Mouse (Mus musculus) liver, embryonic 12.5 days (tissue): ENCODE measurements around the gene Dot1l. TPM values are rescaled to one million over a fixed set of nuclear protein-coding genes. Genes with fewer than 3 reads are reported as not detected.

Source experiments
- ATAC-seq: fragments of 200-750 bp; cut with Nextera tagmentation; 2 replicates; pipeline ENCODE4 v1.8.0; 2017; ENCODE audit warnings: moderate number of reproducible peaks, mild to moderate bottlenecking, moderate library complexity
- H3K27ac ChIP-seq: fragments of 300-500 bp; sonication (generic); 2 replicates; pipeline ENCODE4 v1.5.1; 2016; ENCODE audit warnings: mild to moderate bottlenecking
- H3K27me3 ChIP-seq: fragments of 300-500 bp; sonication (generic); replicated peaks from 2 replicates; pipeline ENCODE4 v1.6.1; 2016; ENCODE audit warnings: mild to moderate bottlenecking, moderate library complexity
- H3K36me3 ChIP-seq: fragments of 300-500 bp; sonication (generic); 2 replicates; pipeline ENCODE4 v1.6.1; 2016; ENCODE audit warnings: mild to moderate bottlenecking, moderate library complexity
- H3K4me1 ChIP-seq: fragments of 300-500 bp; sonication (generic); 2 replicates; pipeline ENCODE4 v1.6.1; 2016
- H3K4me2 ChIP-seq: fragments of 300-500 bp; sonication (generic); 2 replicates; pipeline ENCODE4 v1.6.1; 2016; ENCODE audit warnings: mild to moderate bottlenecking, moderate library complexity
- H3K4me3 ChIP-seq: fragments of 300-500 bp; sonication (generic); 2 replicates; pipeline ENCODE4 v1.5.1; 2016; ENCODE audit warnings: mild to moderate bottlenecking, moderate library complexity
- H3K9ac ChIP-seq: fragments of 300-500 bp; sonication (generic); 2 replicates; pipeline ENCODE4 v1.6.1; 2016; ENCODE audit warnings: mild to moderate bottlenecking, moderate library complexity
- H3K9me3 ChIP-seq: fragments of 300-500 bp; sonication (generic); replicated peaks from 2 replicates; pipeline ENCODE4 v1.6.1; 2016; ENCODE audit warnings: mild to moderate bottlenecking, moderate library complexity
- WGBS: fragments of 180-500 bp; shearing (Covaris S2); methylation state at CpG from one replicate; pipeline ENCODE4 v1.1.7; 2016; ENCODE audit not compliant: insufficient replicate concordance; 5-methylcytosine and 5-hydroxymethylcytosine counted together
- polyA plus RNA-seq: library from polyadenylated mRNA; unstranded; fragments of >200 nt; fragmentation: Nextera tagmentation; extraction: Ambion mirVana; gene quantifications from 2 replicates; pipeline ENCODE4 v1.2.1, GENCODE M21; 2016

Gene Dot1l
- polyA plus RNA-seq, 1 experiment from 2014 or later = 15.7 TPM

DNA sequence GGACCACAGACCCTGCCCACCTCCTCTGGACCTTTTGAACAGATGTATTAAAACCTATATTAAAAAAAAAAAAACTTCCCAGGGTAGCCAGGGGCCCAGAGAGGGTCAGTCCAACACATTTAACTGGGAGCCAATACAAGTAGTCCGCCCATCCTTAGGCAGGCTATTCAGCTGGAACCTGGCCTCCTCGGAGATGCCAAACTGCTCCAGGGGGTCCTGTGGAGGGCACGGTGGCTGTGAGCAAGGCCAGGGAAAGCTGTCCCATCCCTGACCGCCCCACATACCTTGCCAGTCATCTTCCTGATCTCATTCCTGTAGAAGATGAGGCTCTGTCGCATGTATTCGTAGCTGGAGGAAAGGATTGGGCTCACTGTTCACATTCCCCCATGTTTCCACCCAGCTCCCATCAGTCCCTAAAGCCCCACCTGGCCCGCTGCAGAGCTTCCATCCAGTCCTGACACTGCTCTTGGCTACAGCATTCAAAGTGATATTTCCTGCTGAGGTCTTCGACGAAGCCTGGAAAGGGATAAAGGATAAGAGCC is 41.4 kb downstream of the Dot1l start:
- Histone ChIP-seq H3K4me3 (peak overlapping the region; percentile 87), H3K9me3 (no peaks in the 10 kb centered on the region), H3K4me2 (peak overlapping the region; percentile 83), H3K27me3 (no peaks in the 10 kb centered on the region), H3K4me1 (peaks cover 57% of the 10 kb centered on the region), H3K9ac (peak overlapping the region; percentile 93), H3K36me3 (peaks cover 73% of the 10 kb centered on the region), H3K27ac (peak overlapping the region; percentile 97; the same call in 1 of the 2 replicates)
- no peak for ATAC-seq
- WGBS = 85% methylated on average over 9 of the region's 9 CpGs

DNA sequence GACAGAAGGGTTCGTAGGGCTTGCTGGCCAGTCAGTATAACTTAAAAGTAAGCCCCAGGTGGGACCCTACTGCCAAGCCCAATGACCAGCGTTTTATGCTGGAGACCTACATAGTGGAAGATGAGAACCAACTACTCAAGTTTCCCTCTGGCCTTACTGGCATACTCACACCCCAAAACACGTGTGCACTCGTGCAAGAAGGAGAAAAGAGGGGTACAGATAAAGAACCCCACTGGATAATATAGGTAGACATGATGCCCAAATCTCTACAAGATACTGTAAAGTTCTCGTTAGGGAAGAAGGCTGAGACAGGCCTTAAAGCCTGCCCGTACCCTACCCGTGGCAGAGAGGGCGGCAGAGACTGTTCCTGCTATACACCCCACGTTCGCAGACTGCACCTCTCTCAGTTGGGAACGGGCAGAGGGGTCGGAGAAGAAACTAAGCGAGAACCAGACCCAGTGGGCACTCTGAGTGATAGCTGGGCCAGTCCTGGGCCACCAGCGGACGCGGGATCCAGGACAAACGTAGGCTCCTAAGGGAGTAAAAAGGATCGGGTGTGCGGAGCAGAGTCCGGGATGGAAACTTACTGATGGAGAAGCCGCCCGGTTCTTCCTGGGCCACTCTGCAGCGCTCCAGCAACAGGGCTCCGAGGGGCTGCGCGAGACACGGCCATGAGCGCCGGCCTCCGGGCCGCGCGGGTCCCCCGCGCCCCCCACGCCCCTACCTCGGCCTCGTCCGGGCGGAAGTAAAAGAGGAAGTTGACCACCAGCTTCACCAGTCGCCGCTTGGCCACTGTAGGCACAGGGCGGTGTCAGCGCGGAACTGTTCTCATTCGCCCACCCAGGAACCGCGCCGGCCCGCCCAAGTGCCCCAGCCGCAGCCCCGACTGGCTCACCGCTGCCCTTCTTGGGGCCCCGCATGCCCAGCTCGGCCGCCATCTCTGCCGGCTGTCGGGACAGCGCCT is 42.5 kb downstream of the Dot1l start:
- Histone ChIP-seq H3K4me3 (peak overlapping the region; percentile 87), H3K4me2 (peak overlapping the region; percentile 83), H3K9me3 (no peaks in the 10 kb centered on the region), H3K27ac (peak overlapping the region; percentile 97), H3K4me1 (peaks cover 46% of the 10 kb centered on the region), H3K27me3 (no peaks in the 10 kb centered on the region), H3K9ac (peak overlapping the region; percentile 93), H3K36me3 (peaks cover 73% of the 10 kb centered on the region)
- ATAC-seq = peak; percentile 59
- 1% methylated on average over 59 of the region's 59 CpGs for WGBS

- Histone ChIP-seq H3K27ac (peak within 1 kb of the TSS; percentile 97), H3K9me3 (no peaks in the 10 kb centered on the region), H3K36me3 (peaks cover 73% of the 10 kb centered on the region), H3K4me3 (peak within 1 kb of the TSS; percentile 87), H3K4me2 (peak within 1 kb of the TSS; percentile 83), H3K4me1 (peaks cover 45% of the 10 kb centered on the region), H3K9ac (peak within 1 kb of the TSS; percentile 93), H3K27me3 (no peaks in the 10 kb centered on the region)
- peak; percentile 91 for ATAC-seq
- 1% methylated on average over 104 of the region's 104 CpGs for WGBS
Measured at GRCm38 (mm10) chr10:80798150-80799006, 43.4 kb downstream of the Dot1l start, which contains the start of the genes Sf3a2 and Plekhj1. Gene Sf3a2, plus strand, starts transcription at chr10:80798198. Gene Plekhj1, minus strand, starts transcription at chr10:80798626.

DNA sequence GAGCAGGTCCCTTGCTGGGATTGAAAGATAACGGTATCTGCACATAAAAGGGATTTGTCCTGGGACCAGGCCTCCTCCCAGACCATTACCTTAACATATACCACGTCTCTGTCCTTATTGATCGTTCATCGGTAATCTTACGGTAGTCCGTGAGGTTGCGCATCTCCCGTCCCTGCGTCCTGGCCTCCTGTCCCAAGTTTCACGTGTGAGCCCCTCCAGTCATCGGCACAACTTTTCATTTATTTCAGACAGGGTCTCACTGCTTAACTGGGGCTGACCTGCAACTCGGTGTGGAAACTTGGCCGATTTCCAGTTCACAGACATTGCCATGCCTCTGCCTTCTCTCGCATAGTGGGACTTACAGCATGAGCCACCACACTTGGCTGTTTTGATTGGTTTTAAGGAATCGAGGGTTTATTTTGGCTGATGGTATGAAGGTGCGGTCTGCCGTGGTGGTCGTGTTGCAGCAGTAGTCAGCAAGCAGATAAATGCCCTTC is 44.1 kb downstream of the Dot1l start:
- 1% methylated on average over 18 of the region's 18 CpGs for WGBS
- Histone ChIP-seq H3K4me2 (peak overlapping the region; percentile 83), H3K27me3 (no peaks in the 10 kb centered on the region), H3K9ac (peak overlapping the region; percentile 93), H3K9me3 (no peaks in the 10 kb centered on the region), H3K4me3 (peak overlapping the region; percentile 87), H3K36me3 (peaks cover 73% of the 10 kb centered on the region), H3K27ac (peak overlapping the region; percentile 97), H3K4me1 (peaks cover 42% of the 10 kb centered on the region)
- ATAC-seq = no peak

DNA sequence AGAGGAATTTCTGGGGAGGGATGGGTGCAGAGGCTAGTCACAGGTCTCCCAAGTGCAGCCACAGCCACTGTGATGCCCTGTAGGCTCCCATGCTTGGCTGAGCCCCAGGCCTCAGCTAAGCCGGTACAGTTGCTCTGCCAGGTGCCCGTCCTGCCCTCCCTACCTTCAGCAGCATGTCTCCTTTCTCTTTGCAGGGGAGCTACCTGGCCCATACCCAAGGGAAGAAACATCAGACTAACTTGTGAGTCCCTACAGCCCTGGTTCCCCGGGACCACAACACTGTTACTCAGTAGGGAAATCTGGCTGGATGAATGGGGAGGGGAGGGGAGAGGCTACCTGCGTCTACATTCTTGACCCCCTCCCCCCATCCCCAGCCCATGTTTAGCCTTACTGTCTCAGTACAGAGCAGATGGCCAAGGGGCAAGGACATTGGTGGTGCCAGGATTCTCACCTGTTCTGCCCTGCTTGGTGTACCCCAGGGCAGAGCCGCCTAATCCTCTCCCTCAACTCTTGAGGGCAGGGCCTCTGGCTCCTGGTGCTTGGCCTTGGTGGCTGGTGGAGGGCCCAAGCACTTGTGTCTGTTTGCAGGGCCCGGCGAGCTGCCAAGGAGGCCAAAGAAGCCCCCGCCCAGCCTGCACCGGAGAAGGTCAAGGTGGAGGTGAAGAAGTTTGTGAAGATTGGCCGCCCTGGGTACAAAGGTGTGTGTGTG is 47.4 kb downstream of the Dot1l start:
- H3K9me3 ChIP-seq = no peaks in the 10 kb centered on the region
- no peak for ATAC-seq
- WGBS = 83% methylated on average over 10 of the region's 10 CpGs
- H3K27ac ChIP-seq = peak overlapping the region; percentile 10; the same call in 1 of the 2 replicates
- H3K4me1 ChIP-seq = peaks cover 56% of the 10 kb centered on the region
- peaks cover 13% of the 10 kb centered on the region for H3K27me3 ChIP-seq
- H3K4me2 ChIP-seq = no peak overlapping the region
- peaks cover 59% of the 10 kb centered on the region for H3K36me3 ChIP-seq
- no peak overlapping the region for H3K9ac ChIP-seq
- H3K4me3 ChIP-seq = no peak overlapping the region

- no peak for ATAC-seq
- Histone ChIP-seq H3K27ac (no peak overlapping the region), H3K27me3 (peaks cover 19% of the 10 kb centered on the region), H3K4me3 (no peak overlapping the region), H3K4me2 (no peak overlapping the region), H3K9ac (no peak overlapping the region), H3K36me3 (peaks cover 59% of the 10 kb centered on the region), H3K9me3 (no peaks in the 10 kb centered on the region), H3K4me1 (peaks cover 61% of the 10 kb centered on the region)
- WGBS = 72% methylated on average over 3 of the region's 3 CpGs
Measured at GRCm38 (mm10) chr10:80802996-80803395, 48.0 kb downstream of the Dot1l start.

- peaks cover 59% of the 10 kb centered on the region for H3K36me3 ChIP-seq
- no peaks in the 10 kb centered on the region for H3K9me3 ChIP-seq
- no peak overlapping the region for H3K27ac ChIP-seq
- H3K4me2 ChIP-seq = no peak overlapping the region
- 95% methylated on average over 2 of the region's 2 CpGs for WGBS
- ATAC-seq = no peak
- H3K9ac ChIP-seq = no peak overlapping the region
- H3K4me3 ChIP-seq = no peak overlapping the region
- peaks cover 72% of the 10 kb centered on the region for H3K4me1 ChIP-seq
- H3K27me3 ChIP-seq = peaks cover 33% of the 10 kb centered on the region
Measured at GRCm38 (mm10) chr10:80804340-80804739, 49.3 kb downstream of the Dot1l start.

- Histone ChIP-seq H3K4me1 (peaks cover 68% of the 10 kb centered on the region), H3K27ac (peak within 1 kb of the TSS; percentile 26; the same call in 1 of the 2 replicates)
Measured at GRCm38 (mm10) chr10:80804916-80805315, 49.9 kb downstream of the Dot1l start, which contains the start of gene Amh. Gene Amh, plus strand, starts transcription at chr10:80805243.

DNA sequence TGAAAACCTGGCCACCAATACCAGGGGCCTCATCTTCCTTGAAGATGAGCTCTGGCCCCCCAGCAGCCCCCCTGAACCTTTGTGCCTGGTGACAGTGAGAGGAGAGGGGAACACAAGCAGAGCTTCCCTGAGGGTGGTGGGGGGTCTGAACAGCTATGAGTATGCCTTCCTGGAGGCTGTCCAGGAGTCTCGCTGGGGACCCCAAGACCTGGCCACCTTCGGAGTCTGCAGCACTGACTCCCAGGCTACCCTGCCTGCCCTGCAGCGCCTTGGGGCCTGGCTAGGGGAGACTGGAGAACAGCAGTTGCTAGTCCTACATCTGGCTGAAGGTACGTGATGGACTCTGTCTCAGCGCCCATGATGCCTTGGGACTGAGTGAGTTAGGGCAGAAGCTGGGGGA is 50.3 kb downstream of the Dot1l start:
- no peak overlapping the region for H3K4me2 ChIP-seq
- no peaks in the 10 kb centered on the region for H3K9me3 ChIP-seq
- H3K36me3 ChIP-seq = peaks cover 53% of the 10 kb centered on the region
- no peak overlapping the region for H3K4me3 ChIP-seq
- peaks cover 43% of the 10 kb centered on the region for H3K27me3 ChIP-seq
- no peak overlapping the region for H3K9ac ChIP-seq
- H3K27ac ChIP-seq = peak overlapping the region; percentile 26; the same call in 1 of the 2 replicates
- H3K4me1 ChIP-seq = peaks cover 68% of the 10 kb centered on the region
- WGBS = 84% methylated on average over 5 of the region's 5 CpGs
- ATAC-seq = 0 out of 2 replicates have a peak, but pooled peaks have one; percentile 3

More at GRCm38 (mm10) chr10:80804916-80805315, 49.9 kb downstream of the Dot1l start, which contains the start of gene Amh:
- Histone ChIP-seq H3K9me3 (no peaks in the 10 kb centered on the region), H3K4me2 (peak within 1 kb of the TSS; percentile 88; the same call in 1 of the 2 replicates), H3K36me3 (peaks cover 57% of the 10 kb centered on the region), H3K4me3 (no peak within 1 kb of the TSS), H3K9ac (no peak within 1 kb of the TSS), H3K27me3 (peaks cover 38% of the 10 kb centered on the region)
- ATAC-seq = no peak
- WGBS = 66% methylated on average over 6 of the region's 6 CpGs

- peak overlapping the region; percentile 88; the same call in 1 of the 2 replicates for H3K4me2 ChIP-seq
- 17% methylated on average over 3 of the region's 3 CpGs for WGBS
- 0 out of 2 replicates have a peak overlapping the region, but pooled peaks have one; percentile 26 for H3K27ac ChIP-seq
- peaks cover 49% of the 10 kb centered on the region for H3K27me3 ChIP-seq
- no peaks in the 10 kb centered on the region for H3K9me3 ChIP-seq
- H3K4me3 ChIP-seq = no peak overlapping the region
- peaks cover 47% of the 10 kb centered on the region for H3K36me3 ChIP-seq
- H3K4me1 ChIP-seq = peaks cover 64% of the 10 kb centered on the region
- no peak overlapping the region for H3K9ac ChIP-seq
- peak; percentile 63 for ATAC-seq
Measured at GRCm38 (mm10) chr10:80805925-80806324, 50.9 kb downstream of the Dot1l start.
